Mouse (Mus musculus) neural tube, embryonic 14.5 days (tissue): ENCODE measurements at regions not wholly inside any gene's neighbourhood (a gene's known extent, or its start where the extent isn't known, plus 50 kb on each side); places are given as distances from the start of the nearest gene placed in this dataset.
"Not testable (repeated sequence)": the region's sequence is repeated elsewhere in the genome, so short reads cannot be mapped to it uniquely, and the experiment has no call there.

Experiments
- ATAC-seq: fragments of 200-750 bp; cut with Nextera tagmentation; 2 replicates; pipeline ENCODE4 v1.8.0; 2017; ENCODE audit warnings: low read depth, mild to moderate bottlenecking, moderate TSS enrichment, moderate library complexity
- H3K27ac ChIP-seq: fragments of 300-500 bp; sonication (generic); 2 replicates; pipeline ENCODE4 v1.5.1; 2014; ENCODE audit warnings: low read depth, mild to moderate bottlenecking, control low read depth, low read length, moderate library complexity, mixed read lengths
- H3K27me3 ChIP-seq: fragments of 300-500 bp; sonication (generic); 2 replicates; pipeline ENCODE4 v1.6.1; 2014; ENCODE audit warnings: low read length; ENCODE audit not compliant: control insufficient read depth, insufficient read depth
- H3K36me3 ChIP-seq: fragments of 300-500 bp; sonication (generic); 2 replicates; pipeline ENCODE4 v1.6.1; 2014; ENCODE audit warnings: low read length, mixed read lengths; ENCODE audit not compliant: control insufficient read depth, insufficient read depth
- H3K4me1 ChIP-seq: fragments of 300-500 bp; sonication (generic); 2 replicates; pipeline ENCODE4 v1.6.1; 2014; ENCODE audit warnings: low read length; ENCODE audit not compliant: control insufficient read depth, insufficient read depth
- H3K4me2 ChIP-seq: fragments of 300-500 bp; sonication (generic); 2 replicates; pipeline ENCODE4 v1.6.1; 2014; ENCODE audit warnings: mild to moderate bottlenecking, low read depth, low read length, control low read depth
- H3K4me3 ChIP-seq: fragments of 300-500 bp; sonication (generic); 2 replicates; pipeline ENCODE4 v1.5.1; 2014; ENCODE audit warnings: low read depth, low read length, control low read depth, mixed read lengths
- H3K9ac ChIP-seq: fragments of 300-500 bp; sonication (generic); replicated peaks from 2 replicates; pipeline ENCODE4 v1.6.1; 2014; ENCODE audit warnings: low read depth, mild to moderate bottlenecking, control low read depth, low read length, mixed read lengths
- H3K9me3 ChIP-seq: fragments of 300-500 bp; sonication (generic); 2 replicates; pipeline ENCODE4 v1.6.1; 2016; ENCODE audit warnings: low read length; ENCODE audit not compliant: control insufficient read depth
- WGBS: fragments of 180-500 bp; shearing (Covaris S2); extraction: QIAGEN DNeasy Blood & Tissue Kit; methylation state at CpG from one replicate; pipeline ENCODE4 v1.1.7; 2014; 5-methylcytosine and 5-hydroxymethylcytosine counted together

DNA sequence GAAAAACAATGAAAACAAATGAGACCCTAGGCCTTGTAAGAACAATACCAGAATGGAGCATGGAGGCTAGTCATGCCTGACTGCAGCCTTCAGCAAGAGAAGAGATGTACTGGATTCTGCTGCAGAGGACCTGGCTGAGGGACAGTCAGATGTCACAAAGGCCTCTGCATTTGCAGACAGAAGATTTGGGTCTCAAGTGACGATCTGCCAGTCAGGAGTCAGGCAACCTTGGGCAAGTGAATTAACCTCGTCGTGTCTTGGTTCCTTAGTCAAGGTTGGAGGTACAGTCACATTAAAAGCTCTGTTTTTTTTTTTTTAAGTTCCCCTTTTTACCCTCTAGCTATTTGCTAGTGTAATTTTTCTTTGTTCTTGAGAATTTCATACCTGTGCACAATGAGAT, 276.6 kb downstream of the Eipr1 start:
- H3K4me1 ChIP-seq: no peaks in the 10 kb centered on the region
- WGBS: 84% methylated on average over 3 of the region's 3 CpGs
- no peak overlapping the region for H3K9ac ChIP-seq
- H3K36me3 ChIP-seq: no peaks in the 10 kb centered on the region
- H3K4me3 ChIP-seq: no peak overlapping the region
- H3K27me3 ChIP-seq: no peaks in the 10 kb centered on the region
- H3K4me2 ChIP-seq: no peak overlapping the region
- no peak for ATAC-seq
- no peaks in the 10 kb centered on the region for H3K9me3 ChIP-seq
- H3K27ac ChIP-seq: no peak overlapping the region

DNA sequence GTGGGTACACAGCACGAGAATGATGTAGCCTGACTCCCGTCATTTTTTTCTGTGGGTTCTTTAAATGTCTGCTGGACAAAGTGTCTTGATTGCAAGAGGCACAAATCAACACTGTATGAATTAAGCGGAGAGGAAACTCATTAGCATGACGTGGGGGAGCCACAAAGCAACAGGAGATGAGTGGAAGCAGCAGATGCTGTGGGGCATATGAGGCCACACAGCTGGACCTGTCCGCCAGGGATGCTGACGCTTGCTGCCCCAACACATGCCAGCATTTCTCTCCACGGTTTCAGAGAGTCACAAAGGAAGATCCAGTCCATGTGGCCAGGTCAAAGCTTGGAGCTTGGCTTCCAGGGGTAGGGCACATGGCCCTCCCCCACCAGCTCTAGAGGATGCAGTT, 277.9 kb downstream of the Eipr1 start:
- no peaks in the 10 kb centered on the region for H3K9me3 ChIP-seq
- H3K9ac ChIP-seq: no peak overlapping the region
- H3K27me3 ChIP-seq: no peaks in the 10 kb centered on the region
- H3K27ac ChIP-seq: no peak overlapping the region
- H3K4me1 ChIP-seq: no peaks in the 10 kb centered on the region
- 0 out of 2 replicates have a peak, but pooled peaks have one; percentile 28 for ATAC-seq
- H3K36me3 ChIP-seq: no peaks in the 10 kb centered on the region
- WGBS: 41% methylated on average over 7 of the region's 7 CpGs
- no peak overlapping the region for H3K4me2 ChIP-seq
- no peak overlapping the region for H3K4me3 ChIP-seq

DNA sequence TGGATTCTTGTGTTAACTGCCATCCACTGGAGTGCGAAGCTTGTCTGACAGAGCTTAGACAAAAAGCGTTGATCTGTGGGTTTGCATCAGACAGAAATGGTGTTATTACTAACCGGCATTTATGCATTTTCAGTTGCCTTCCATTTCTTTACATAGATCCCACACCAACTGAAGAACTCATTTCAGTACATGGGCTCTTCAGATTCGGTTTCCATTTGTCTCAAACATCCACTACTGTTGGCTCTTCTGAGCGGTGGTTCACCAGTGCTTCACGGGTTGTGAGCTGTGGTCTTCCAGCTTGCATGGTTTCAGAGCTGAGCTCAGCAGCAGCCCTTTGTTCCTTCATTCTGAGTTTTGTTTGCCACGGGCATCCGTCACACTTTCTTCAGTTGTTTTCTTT, 294.4 kb downstream of the Eipr1 start:
- Histone ChIP-seq H3K27ac (no peak overlapping the region), H3K9me3 (no peaks in the 10 kb centered on the region), H3K36me3 (no peaks in the 10 kb centered on the region), H3K27me3 (no peaks in the 10 kb centered on the region), H3K4me1 (peaks cover 10% of the 10 kb centered on the region), H3K9ac (no peak overlapping the region), H3K4me3 (no peak overlapping the region), H3K4me2 (no peak overlapping the region)
- WGBS: 75% methylated on average over 8 of the region's 8 CpGs
- no peak for ATAC-seq

DNA sequence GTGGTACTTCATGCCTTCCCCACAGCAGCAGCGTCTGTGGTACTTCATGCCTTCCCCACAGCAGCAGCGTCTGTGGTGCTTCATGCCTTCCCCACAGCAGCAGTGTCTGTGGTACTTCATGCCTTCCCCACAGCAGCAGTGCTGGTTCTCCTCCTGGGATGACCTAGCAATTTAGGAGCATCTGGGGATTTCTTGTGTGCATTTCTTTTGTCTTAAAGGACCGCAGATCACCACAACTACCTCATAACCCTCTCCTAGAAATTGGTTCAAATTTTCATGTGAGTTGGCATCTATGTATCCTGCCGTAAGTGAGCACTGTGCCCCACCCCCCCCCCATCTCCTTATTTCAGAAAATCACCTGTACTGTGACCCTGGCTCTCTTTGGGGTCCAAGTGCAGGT, 297.0 kb downstream of the Eipr1 start:
- 23% methylated on average over 3 of the region's 4 CpGs for whole genome bisulfite sequencing

DNA sequence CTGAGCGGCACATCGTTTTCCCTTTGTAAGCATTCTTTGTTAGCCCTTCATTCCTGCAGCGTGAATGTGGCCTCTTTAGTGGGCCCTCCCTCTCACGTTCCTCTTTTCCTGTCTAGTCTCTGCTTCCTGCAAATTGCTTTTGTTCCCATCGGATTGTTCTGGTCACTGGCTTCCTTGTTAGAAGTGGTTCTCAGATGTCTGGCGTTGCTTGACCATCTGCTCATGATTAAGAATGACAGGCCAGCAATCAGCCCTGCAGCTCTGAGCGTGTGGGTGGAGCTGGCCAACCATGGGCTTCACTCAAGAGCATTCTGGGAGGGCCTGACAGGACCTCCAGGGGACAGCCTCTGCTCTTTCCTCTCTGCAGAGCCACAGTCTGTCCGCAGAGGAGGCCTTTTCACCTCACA, 297.5 kb downstream of the Eipr1 start:
- no peak overlapping the region for H3K4me2 ChIP-seq
- peak; percentile 66; the same call in 1 of the 2 replicates for ATAC-seq
- no peaks in the 10 kb centered on the region for H3K36me3 ChIP-seq
- H3K27me3 ChIP-seq: no peaks in the 10 kb centered on the region
- peak overlapping the region; percentile 73 for H3K27ac ChIP-seq
- H3K4me1 ChIP-seq: peaks cover 10% of the 10 kb centered on the region
- WGBS: 3% methylated on average over 8 of the region's 8 CpGs
- H3K9ac ChIP-seq: no peak overlapping the region
- H3K4me3 ChIP-seq: no peak overlapping the region
- H3K9me3 ChIP-seq: no peaks in the 10 kb centered on the region

More for the DNA sequence above, 297.0 kb downstream of the Eipr1 start:
- not testable (repeated sequence) for H3K4me3 ChIP-seq, H3K9ac ChIP-seq, H3K4me2 ChIP-seq, ATAC-seq, H3K27me3 ChIP-seq, H3K36me3 ChIP-seq, H3K9me3 ChIP-seq
- Histone ChIP-seq H3K27ac (peak overlapping the region; percentile 73), H3K4me1 (peaks cover 10% of the 10 kb centered on the region)

DNA sequence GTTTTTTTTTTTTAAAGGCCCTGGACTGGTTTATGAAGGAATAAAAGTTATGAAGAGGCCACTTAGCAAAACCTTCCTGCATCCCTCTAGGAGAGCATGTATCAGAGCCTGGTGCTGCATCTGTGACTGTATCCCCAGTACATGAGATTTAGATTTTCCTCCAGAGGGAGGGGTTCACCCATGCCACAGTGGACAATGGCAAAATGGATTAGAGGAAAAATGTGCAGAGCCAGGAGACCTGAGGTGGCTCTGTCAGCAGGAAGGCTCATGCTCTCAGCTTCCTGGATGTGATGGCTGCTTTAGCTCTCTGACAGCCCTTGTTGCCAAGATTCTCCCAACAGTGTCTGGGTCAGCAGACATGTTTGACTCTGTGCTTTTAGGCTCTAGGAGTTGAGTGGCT, 298.2 kb downstream of the Eipr1 start:
- H3K4me3 ChIP-seq: no peak overlapping the region
- H3K4me2 ChIP-seq: no peak overlapping the region
- no peaks in the 10 kb centered on the region for H3K27me3 ChIP-seq
- peaks cover 10% of the 10 kb centered on the region for H3K4me1 ChIP-seq
- ATAC-seq: no peak
- no peaks in the 10 kb centered on the region for H3K9me3 ChIP-seq
- H3K27ac ChIP-seq: peak overlapping the region; percentile 73; the same call in 1 of the 2 replicates
- H3K36me3 ChIP-seq: no peaks in the 10 kb centered on the region
- H3K9ac ChIP-seq: no peak overlapping the region

DNA sequence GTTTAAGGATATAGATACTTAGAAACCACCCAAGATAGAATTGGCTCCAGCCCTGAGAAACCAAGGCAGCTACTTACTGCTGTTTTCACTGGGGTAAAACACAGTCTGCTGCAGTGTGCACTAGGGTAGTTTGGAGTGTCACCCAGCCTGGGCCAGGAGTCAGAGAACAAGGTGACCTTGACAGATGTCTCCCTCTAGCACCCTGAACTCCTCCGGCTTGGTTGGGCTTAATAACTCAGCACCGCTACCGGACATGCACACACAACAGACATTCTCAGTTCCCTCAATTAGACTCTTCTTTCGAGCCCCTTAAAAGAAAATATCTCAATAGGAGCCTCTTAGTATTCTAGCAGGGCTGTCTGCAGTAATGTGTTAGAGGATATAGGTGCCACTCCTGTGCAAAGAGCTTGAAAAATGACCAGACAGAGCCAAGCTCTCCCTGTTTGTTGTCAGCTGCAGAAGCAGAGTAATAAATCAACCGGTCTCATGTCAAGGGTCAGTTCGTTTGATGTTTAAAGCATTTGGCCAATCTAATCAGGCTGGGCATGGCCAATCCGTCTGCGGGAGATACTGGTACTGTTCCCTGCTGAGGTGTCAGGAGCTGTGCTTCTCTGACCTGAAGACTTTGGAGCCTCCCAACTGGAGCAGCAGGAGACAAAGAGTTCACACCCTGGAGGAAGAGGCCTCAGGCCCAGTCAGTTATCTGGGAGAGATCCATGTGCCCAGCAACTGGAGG, 299.1 kb downstream of the Eipr1 start:
- 0 out of 2 replicates have a peak, but pooled peaks have one; percentile 38 for ATAC-seq

DNA sequence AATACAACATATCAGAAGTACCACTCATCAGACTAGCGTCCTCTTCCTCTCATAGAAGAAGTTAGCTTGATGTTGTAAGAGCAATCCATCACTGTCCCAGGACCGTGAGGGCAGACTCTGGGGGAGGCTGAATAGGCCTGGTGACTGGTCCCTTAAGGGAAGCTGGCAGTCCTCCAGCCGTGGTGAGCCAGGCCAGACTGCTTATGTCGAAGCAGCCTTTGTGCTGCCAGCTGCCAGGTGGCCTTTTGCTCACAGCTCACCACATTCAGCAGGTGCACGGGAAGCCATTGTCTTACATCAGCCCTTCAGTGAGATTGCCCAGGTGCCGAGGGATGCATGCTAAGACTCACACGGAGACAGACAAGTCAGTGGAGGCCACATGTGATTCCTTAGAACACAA, 302.8 kb downstream of the Eipr1 start:
- Histone ChIP-seq H3K9me3 (no peaks in the 10 kb centered on the region), H3K27ac (no peak overlapping the region), H3K36me3 (no peaks in the 10 kb centered on the region), H3K9ac (no peak overlapping the region), H3K4me3 (no peak overlapping the region), H3K4me2 (no peak overlapping the region), H3K4me1 (peaks cover 2% of the 10 kb centered on the region), H3K27me3 (no peaks in the 10 kb centered on the region)
- peak; percentile 76; the same call in 1 of the 2 replicates for ATAC-seq
- WGBS: 25% methylated on average over 7 of the region's 7 CpGs

More for the DNA sequence above, 299.1 kb downstream of the Eipr1 start:
- H3K36me3 ChIP-seq: no peaks in the 10 kb centered on the region
- peaks cover 10% of the 10 kb centered on the region for H3K4me1 ChIP-seq
- H3K9ac ChIP-seq: no peak overlapping the region
- WGBS: 17% methylated on average over 8 of the region's 8 CpGs
- no peak overlapping the region for H3K4me2 ChIP-seq
- H3K9me3 ChIP-seq: no peaks in the 10 kb centered on the region
- H3K27me3 ChIP-seq: no peaks in the 10 kb centered on the region
- peak overlapping the region; percentile 18; the same call in 1 of the 2 replicates for H3K27ac ChIP-seq
- H3K4me3 ChIP-seq: no peak overlapping the region

DNA sequence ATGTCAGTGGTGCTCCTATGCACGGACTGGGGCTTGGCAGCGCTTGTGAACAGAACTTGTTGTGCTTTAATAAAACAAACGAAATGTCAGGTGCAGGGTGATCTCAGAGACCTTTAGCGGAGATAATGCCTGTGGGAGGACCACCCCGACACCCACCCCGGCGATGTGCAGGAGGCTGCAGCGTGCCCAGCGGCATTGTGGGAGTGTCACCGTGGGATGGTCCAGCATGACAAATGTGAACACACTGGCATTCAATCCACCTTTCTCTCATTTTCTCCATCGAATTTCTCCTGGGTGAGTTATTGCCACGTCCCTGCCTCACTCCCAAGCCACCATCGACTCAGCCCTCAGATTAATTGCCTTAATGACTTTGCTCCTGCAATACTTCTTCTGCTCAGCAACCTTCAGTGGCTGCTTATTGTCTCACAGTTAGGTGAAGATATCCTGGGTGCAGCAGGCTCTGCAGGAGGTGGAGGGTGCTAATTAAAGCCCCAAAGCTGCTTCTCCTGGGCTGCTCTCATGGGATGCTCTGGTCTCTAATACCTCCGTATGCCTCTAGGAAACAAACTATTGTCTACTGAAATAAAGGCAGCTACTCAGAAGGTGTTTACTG, 310.5 kb downstream of the Eipr1 start:
- H3K4me3 ChIP-seq: no peak overlapping the region
- H3K4me2 ChIP-seq: no peak overlapping the region
- peaks cover 14% of the 10 kb centered on the region for H3K4me1 ChIP-seq
- no peaks in the 10 kb centered on the region for H3K9me3 ChIP-seq
- ATAC-seq: peak; percentile 52; the same call in 1 of the 2 replicates
- peak overlapping the region; percentile 16 for H3K27ac ChIP-seq
- no peak overlapping the region for H3K9ac ChIP-seq
- no peaks in the 10 kb centered on the region for H3K27me3 ChIP-seq
- 23% methylated on average over 14 of the region's 14 CpGs for WGBS
- H3K36me3 ChIP-seq: no peaks in the 10 kb centered on the region
